Mouse (Mus musculus) lung, adult 2 months (tissue): ENCODE data around the gene Sept1. TPM values are rescaled to one million over a fixed set of nuclear protein-coding genes. Genes with fewer than 3 reads are reported as not detected.
"Not testable (repeated sequence)": the region's sequence is repeated elsewhere in the genome, so short reads cannot be mapped to it uniquely, and the experiment has no call there.

Experiments
- DNase-seq: peaks from one replicate; pipeline ENCODE4 v3.0.0; 2022
- H3K4me1 ChIP-seq: fragments of 200-500 bp; 2 replicates; pipeline ENCODE4 v1.6.1; 2011; ENCODE audit warnings: low read length; ENCODE audit not compliant: control insufficient read depth, insufficient read depth
- H3K4me3 ChIP-seq: fragments of 200-500 bp; replicated peaks from 2 replicates; pipeline ENCODE3; 2011; ENCODE audit warnings: low read depth, mild to moderate bottlenecking, control low read depth, low read length; ENCODE audit errors: extremely low read depth
- CTCF ChIP-seq: fragments of 200-500 bp; IDR thresholded peaks from 2 replicates; pipeline ENCODE4 v1.5.1; 2011; ENCODE audit warnings: mild to moderate bottlenecking, low read length, control low read depth; ENCODE audit not compliant: insufficient read depth
- POLR2A ChIP-seq: fragments of 200-500 bp; IDR thresholded peaks from 2 replicates; pipeline ENCODE4 v1.6.1; 2011; ENCODE audit warnings: low read depth, mild to moderate bottlenecking, control low read depth, low read length, borderline replicate concordance; ENCODE audit errors: extremely low read depth
- WGBS: fragments of 180-500 bp; shearing (Covaris S2); methylation state at CpG from one replicate; pipeline ENCODE4 v1.1.7; 2018; 5-methylcytosine and 5-hydroxymethylcytosine counted together
- polyA plus RNA-seq: library from polyadenylated mRNA; depleted of rRNA; stranded (reverse); fragments of >200 nt; gene quantifications from 2 replicates; pipeline ENCODE4 v1.2.3, GENCODE M21; 2012

Sept1 gene
- polyA plus RNA-seq, 1 experiment, result 28.5 TPM

- Histone ChIP-seq H3K4me1 (peaks cover 9% of the 10 kb centered on the region), H3K4me3 (no peak overlapping the region)
- DNase-seq, result no peak
- WGBS, result 87% methylated on average over 17 of the region's 17 CpGs
- TF ChIP-seq CTCF (no peak), POLR2A (no peak)
Observed at GRCm38 (mm10) chr7:127194011-127194632, 38.8 kb downstream of the Sept1 start.

- TF ChIP-seq POLR2A, result no peak
- no peak for TF ChIP-seq CTCF
- H3K4me3 ChIP-seq, result no peak overlapping the region
- no peak for DNase-seq
- WGBS, result 93% methylated on average over 5 of the region's 5 CpGs
- H3K4me1 ChIP-seq, result peaks cover 9% of the 10 kb centered on the region
Observed at GRCm38 (mm10) chr7:127192989-127193388, 39.9 kb downstream of the Sept1 start.

GRCm38 (mm10) chr7:127190672-127191071 lies 42.3 kb downstream of the Sept1 start:
- Histone ChIP-seq H3K4me3 (no peak overlapping the region), H3K4me1 (peaks cover 7% of the 10 kb centered on the region)
- WGBS, result 77% methylated on average over 6 of the region's 6 CpGs
- no peak for DNase-seq
- TF ChIP-seq CTCF (no peak), POLR2A (no peak)

- H3K4me1 ChIP-seq, result no peaks in the 10 kb centered on the region
- TF ChIP-seq POLR2A (no peak), CTCF (no peak)
- no peak for DNase-seq
- H3K4me3 ChIP-seq, result no peak overlapping the region
- WGBS, result 70% methylated on average over 17 of the region's 17 CpGs
Observed at GRCm38 (mm10) chr7:127188305-127189276, 44.3 kb downstream of the Sept1 start.

GRCm38 (mm10) chr7:127187351-127187750 lies 45.6 kb downstream of the Sept1 start:
- DNase-seq, result no peak
- no peak overlapping the region for H3K4me3 ChIP-seq
- no peaks in the 10 kb centered on the region for H3K4me1 ChIP-seq
- no peak for TF ChIP-seq CTCF
- TF ChIP-seq POLR2A, result no peak
- 79% methylated on average over 10 of the region's 10 CpGs for WGBS

GRCm38 (mm10) chr7:127185601-127186000 lies 47.3 kb downstream of the Sept1 start:
- no peak for TF ChIP-seq CTCF
- no peak for TF ChIP-seq POLR2A
- WGBS, result 63% methylated on average over 3 of the region's 3 CpGs
- no peak overlapping the region for H3K4me3 ChIP-seq
- no peak for DNase-seq
- H3K4me1 ChIP-seq, result no peaks in the 10 kb centered on the region

GRCm38 (mm10) chr7:127184720-127185119 lies 48.2 kb downstream of the Sept1 start:
- H3K4me3 ChIP-seq, result no peak overlapping the region
- H3K4me1 ChIP-seq, result no peaks in the 10 kb centered on the region
- TF ChIP-seq POLR2A, result no peak
- no peak for TF ChIP-seq CTCF
- 20% methylated on average over 1 of the region's 1 CpGs for WGBS
- no peak for DNase-seq

GRCm38 (mm10) chr7:127183828-127184227 lies 49.1 kb downstream of the Sept1 start:
- H3K4me1 ChIP-seq, result no peaks in the 10 kb centered on the region
- no peak overlapping the region for H3K4me3 ChIP-seq
- TF ChIP-seq POLR2A, result no peak
- peak; percentile 49; the same call in 1 of the 2 replicates for TF ChIP-seq CTCF
- no peak for DNase-seq
- WGBS, result 75% methylated on average over 6 of the region's 6 CpGs

GRCm38 (mm10) chr7:127183345-127183744 lies 49.6 kb downstream of the Sept1 start:
- no peak for TF ChIP-seq POLR2A
- no peak for TF ChIP-seq CTCF
- no peaks in the 10 kb centered on the region for H3K4me1 ChIP-seq
- H3K4me3 ChIP-seq, result no peak overlapping the region
- 71% methylated on average over 8 of the region's 8 CpGs for WGBS
- DNase-seq, result no peak

- DNase-seq, H3K4me1 ChIP-seq, H3K4me3 ChIP-seq: not testable (repeated sequence)
- 37% methylated on average over 3 of the region's 3 CpGs for WGBS
Observed at GRCm38 (mm10) chr7:127181724-127182123, 51.2 kb downstream of the Sept1 start.
